Mouse (Mus musculus) embryonic facial prominence, embryonic 15.5 days (tissue): Measurements from ENCODE around the gene Hs3st6. TPM values are rescaled to one million over a fixed set of nuclear protein-coding genes. Genes with fewer than 3 reads are reported as not detected.
A peak's percentile ranks its signal among the peaks of the same experiment; 100 is the strongest.

ENCODE experiments used
- ATAC-seq: fragments of 200-750 bp; cut with Nextera tagmentation; 2 replicates; pipeline ENCODE4 v1.8.0; 2017; ENCODE audit warnings: low read depth, moderate TSS enrichment; ENCODE audit not compliant: insufficient number of reproducible peaks, low FRiP score, low TSS enrichment
- H3K27ac ChIP-seq: fragments of 300-500 bp; sonication (generic); replicated peaks from 2 replicates; pipeline ENCODE4 v1.5.1; 2015; ENCODE audit warnings: mild to moderate bottlenecking, inconsistent platforms
- H3K27me3 ChIP-seq: fragments of 300-500 bp; sonication (generic); 2 replicates; pipeline ENCODE4 v1.6.1; 2015; ENCODE audit warnings: inconsistent platforms
- H3K36me3 ChIP-seq: fragments of 300-500 bp; sonication (generic); 2 replicates; pipeline ENCODE4 v1.6.1; 2015; ENCODE audit warnings: mild to moderate bottlenecking, inconsistent platforms
- H3K4me1 ChIP-seq: fragments of 300-500 bp; sonication (generic); 2 replicates; pipeline ENCODE4 v1.6.1; 2015; ENCODE audit warnings: inconsistent platforms
- H3K4me2 ChIP-seq: fragments of 300-500 bp; sonication (generic); replicated peaks from 2 replicates; pipeline ENCODE4 v1.6.1; 2015; ENCODE audit warnings: mild to moderate bottlenecking, inconsistent platforms
- H3K4me3 ChIP-seq: fragments of 300-500 bp; sonication (generic); replicated peaks from 2 replicates; pipeline ENCODE4 v1.5.1; 2015; ENCODE audit warnings: mild to moderate bottlenecking, inconsistent platforms
- H3K9ac ChIP-seq: fragments of 300-500 bp; sonication (generic); 2 replicates; pipeline ENCODE4 v1.6.1; 2015; ENCODE audit warnings: inconsistent platforms
- H3K9me3 ChIP-seq: fragments of 300-500 bp; sonication (generic); replicated peaks from 2 replicates; pipeline ENCODE4 v1.6.1; 2016; ENCODE audit warnings: inconsistent platforms
- WGBS: fragments of 180-500 bp; shearing (Covaris S2); methylation state at CpG from one replicate; pipeline ENCODE4 v1.1.7; 2015; 5-methylcytosine and 5-hydroxymethylcytosine counted together
- polyA plus RNA-seq: library from polyadenylated mRNA; unstranded; fragments of >200 nt; fragmentation: Nextera tagmentation; extraction: Ambion mirVana; gene quantifications from 2 replicates; pipeline ENCODE4 v1.2.1, GENCODE M21; 2015

The Hs3st6 gene
- polyA plus RNA-seq, 1 experiment from 2014 or later: 26.4 TPM

- ATAC-seq: no peak
- WGBS: 84% methylated on average over 14 of the region's 14 CpGs
Measured at GRCm38 (mm10) chr17:24730787-24731186, 22.0 kb upstream of the Hs3st6 start.

GRCm38 (mm10) chr17:24732233-24732935, 20.4 kb upstream of the Hs3st6 start:
- WGBS: 81% methylated on average over 12 of the region's 12 CpGs
- Histone ChIP-seq H3K9me3 (no peaks in the 10 kb centered on the region), H3K4me3 (no peak overlapping the region), H3K4me2 (no peak overlapping the region), H3K27me3 (0 out of 2 replicates have a peak, but pooled peaks cover 4% of the 10 kb centered on the region), H3K27ac (no peak overlapping the region), H3K36me3 (no peaks in the 10 kb centered on the region), H3K4me1 (peaks cover 10% of the 10 kb centered on the region), H3K9ac (no peak overlapping the region)
- ATAC-seq: no peak

More at GRCm38 (mm10) chr17:24730787-24731186, 22.0 kb upstream of the Hs3st6 start:
- Histone ChIP-seq H3K9ac (no peak overlapping the region), H3K4me2 (no peak overlapping the region), H3K4me3 (no peak overlapping the region), H3K27me3 (0 out of 2 replicates have a peak, but pooled peaks cover 4% of the 10 kb centered on the region), H3K4me1 (peaks cover 1% of the 10 kb centered on the region; the same call in 1 of the 2 replicates), H3K9me3 (no peaks in the 10 kb centered on the region), H3K36me3 (no peaks in the 10 kb centered on the region), H3K27ac (no peak overlapping the region)

GRCm38 (mm10) chr17:24733434-24734050, 19.2 kb upstream of the Hs3st6 start:
- Histone ChIP-seq H3K9me3 (no peaks in the 10 kb centered on the region), H3K4me3 (no peak overlapping the region), H3K27ac (no peak overlapping the region), H3K27me3 (0 out of 2 replicates have a peak, but pooled peaks cover 4% of the 10 kb centered on the region), H3K36me3 (no peaks in the 10 kb centered on the region), H3K9ac (no peak overlapping the region), H3K4me2 (no peak overlapping the region), H3K4me1 (peaks cover 15% of the 10 kb centered on the region)
- no peak for ATAC-seq
- WGBS: 87% methylated on average over 21 of the region's 21 CpGs

GRCm38 (mm10) chr17:24734513-24734912, 18.3 kb upstream of the Hs3st6 start:
- Histone ChIP-seq H3K27me3 (0 out of 2 replicates have a peak, but pooled peaks cover 4% of the 10 kb centered on the region), H3K9me3 (no peaks in the 10 kb centered on the region), H3K4me2 (no peak overlapping the region), H3K9ac (no peak overlapping the region), H3K4me3 (no peak overlapping the region), H3K27ac (no peak overlapping the region), H3K4me1 (peaks cover 15% of the 10 kb centered on the region), H3K36me3 (0 out of 2 replicates have a peak, but pooled peaks cover under 1% of the 10 kb centered on the region)
- no peak for ATAC-seq
- WGBS: 83% methylated on average over 1 of the region's 1 CpGs

GRCm38 (mm10) chr17:24735446-24735845, 17.3 kb upstream of the Hs3st6 start:
- no peak for ATAC-seq
- Histone ChIP-seq H3K27me3 (0 out of 2 replicates have a peak, but pooled peaks cover 4% of the 10 kb centered on the region), H3K9me3 (no peaks in the 10 kb centered on the region), H3K4me2 (peak overlapping the region; percentile 88; the same call in 1 of the 2 replicates), H3K27ac (no peak overlapping the region), H3K9ac (no peak overlapping the region), H3K4me1 (peaks cover 15% of the 10 kb centered on the region), H3K4me3 (no peak overlapping the region), H3K36me3 (peaks cover 9% of the 10 kb centered on the region; the same call in 1 of the 2 replicates)
- WGBS: 86% methylated on average over 7 of the region's 7 CpGs

- H3K4me1 ChIP-seq: peaks cover 15% of the 10 kb centered on the region
- peak within 1 kb of the TSS; percentile 88 for H3K4me2 ChIP-seq
- peak within 1 kb of the TSS; percentile 65 for H3K4me3 ChIP-seq
- WGBS: under 1% methylated on average over 29 of the region's 29 CpGs
- H3K36me3 ChIP-seq: peaks cover 16% of the 10 kb centered on the region; the same call in 1 of the 2 replicates
- peak within 1 kb of the TSS; percentile 70 for H3K27ac ChIP-seq
- ATAC-seq: peak; percentile 96
- H3K27me3 ChIP-seq: 0 out of 2 replicates have a peak, but pooled peaks cover 4% of the 10 kb centered on the region
- peak within 1 kb of the TSS; percentile 55 for H3K9ac ChIP-seq
- no peaks in the 10 kb centered on the region for H3K9me3 ChIP-seq
Measured at GRCm38 (mm10) chr17:24736330-24737051, 16.3 kb upstream of the Hs3st6 start, which contains the start of gene Msrb1. Gene Msrb1, plus strand, starts transcription at chr17:24736642.

GRCm38 (mm10) chr17:24737135-24737810, 15.5 kb upstream of the Hs3st6 start:
- no peak for ATAC-seq
- Histone ChIP-seq H3K4me3 (peak overlapping the region; percentile 65), H3K9me3 (no peaks in the 10 kb centered on the region), H3K4me1 (peaks cover 15% of the 10 kb centered on the region), H3K4me2 (peak overlapping the region; percentile 88), H3K27me3 (no peaks in the 10 kb centered on the region), H3K27ac (peak overlapping the region; percentile 70; the same call in 1 of the 2 replicates), H3K9ac (peak overlapping the region; percentile 55; the same call in 1 of the 2 replicates), H3K36me3 (peaks cover 17% of the 10 kb centered on the region; the same call in 1 of the 2 replicates)
- WGBS: 23% methylated on average over 8 of the region's 8 CpGs

GRCm38 (mm10) chr17:24738238-24738637, 14.6 kb upstream of the Hs3st6 start:
- Histone ChIP-seq H3K4me3 (no peak overlapping the region), H3K9ac (no peak overlapping the region), H3K4me2 (no peak overlapping the region), H3K27me3 (no peaks in the 10 kb centered on the region), H3K9me3 (no peaks in the 10 kb centered on the region), H3K4me1 (peaks cover 15% of the 10 kb centered on the region), H3K36me3 (peaks cover 23% of the 10 kb centered on the region; the same call in 1 of the 2 replicates), H3K27ac (no peak overlapping the region)
- WGBS: 88% methylated on average over 4 of the region's 4 CpGs
- ATAC-seq: no peak

- ATAC-seq: no peak
- H3K4me2 ChIP-seq: no peak overlapping the region
- no peaks in the 10 kb centered on the region for H3K9me3 ChIP-seq
- H3K27ac ChIP-seq: no peak overlapping the region
- 82% methylated on average over 8 of the region's 8 CpGs for WGBS
- H3K4me3 ChIP-seq: no peak overlapping the region
- no peaks in the 10 kb centered on the region for H3K27me3 ChIP-seq
- no peak overlapping the region for H3K9ac ChIP-seq
- peaks cover 15% of the 10 kb centered on the region for H3K4me1 ChIP-seq
- H3K36me3 ChIP-seq: peaks cover 23% of the 10 kb centered on the region; the same call in 1 of the 2 replicates
Measured at GRCm38 (mm10) chr17:24739926-24740325, 12.9 kb upstream of the Hs3st6 start.

GRCm38 (mm10) chr17:24742307-24742706, 10.5 kb upstream of the Hs3st6 start:
- no peak for ATAC-seq
- Histone ChIP-seq H3K9ac (no peak overlapping the region), H3K4me2 (no peak overlapping the region), H3K27ac (no peak overlapping the region), H3K27me3 (no peaks in the 10 kb centered on the region), H3K4me3 (no peak overlapping the region), H3K9me3 (no peaks in the 10 kb centered on the region), H3K4me1 (peaks cover 21% of the 10 kb centered on the region), H3K36me3 (peaks cover 23% of the 10 kb centered on the region; the same call in 1 of the 2 replicates)
- WGBS: 77% methylated on average over 8 of the region's 8 CpGs
